In genomic region chr13:41603921-41604466, GRCm38 (mm10) we compare ENCODE assay signal across 19 mouse cellular contexts. TPM values are rescaled to one million over a fixed set of nuclear protein-coding genes. Genes with fewer than 3 reads are reported as not detected.
DNase-seq lines count a peak whose midpoint lies in the region; ATAC-seq lines count a peak whose summit lies in the region.
"Had no signal": no experiment of that assay in that cellular context is flagged by ENCODE, and none has a peak within 500 bp of the region (broad histone marks: within the 10 kb centered on the region; RNA-seq: fewer than 3 reads in every experiment).

No protein-coding gene starts in this region.

- no peaks in the 10 kb centered on the region for H3K27me3 ChIP-seq in megakaryocyte, embryonic 14.5 days (replicated peaks)
- H3K27me3 ChIP-seq: embryonic facial prominence, embryonic 13.5 days; forebrain, embryonic 12.5 days; hindbrain, embryonic 12.5 days; limb, embryonic 15.5 days; Patski had no signal

- DNase-seq in heart, adult 11 months, result peak; percentile 91
- DNase-seq in heart, postnatal 10 days, result no peak
- peak; percentile 36 for DNase-seq in fat pad, adult 2 months (ENCODE audit: extremely low read depth, low read depth, low spot score)
- DNase-seq in adrenal gland, adult 18-20 months (ENCODE audit: low spot score in 2 of 2), result no peak
- no peak for DNase-seq in lung, postnatal 36 days
- DNase-seq: adrenal gland, postnatal 10 days; cerebellum, adult 18-20 months; gastrocnemius, postnatal 14 days; kidney, adult 18-20 months; kidney, postnatal 10 days; lung, postnatal 14 days had no signal

- H3K4me3 ChIP-seq in megakaryocyte, embryonic 14.5 days (replicated peaks), result peak overlapping the region; percentile 59

- no peak for ATAC-seq in megakaryocyte, adult 5-6 weeks (ENCODE audit: poor library complexity, severe bottlenecking)
- ATAC-seq: Patski had no signal

- H3K9me3 ChIP-seq in megakaryocyte, embryonic 14.5 days, result no peaks in the 10 kb centered on the region
- H3K9me3 ChIP-seq: embryonic facial prominence, embryonic 13.5 days; forebrain, embryonic 12.5 days; hindbrain, embryonic 12.5 days; limb, embryonic 15.5 days; midbrain, embryonic 10.5 days had no signal

- peaks cover 3% of the 10 kb centered on the region for H3K36me3 ChIP-seq in megakaryocyte, embryonic 14.5 days (replicated peaks; ENCODE audit: low read length)
- H3K36me3 ChIP-seq: embryonic facial prominence, embryonic 13.5 days; forebrain, embryonic 12.5 days; hindbrain, embryonic 12.5 days; limb, embryonic 15.5 days; midbrain, embryonic 10.5 days had no signal

- H3K4me1 ChIP-seq in megakaryocyte, embryonic 14.5 days, result peaks cover 66% of the 10 kb centered on the region

- intact Hi-C loops in heart, postnatal 10 days (cut with DNase I), result no loop called here

RNA-seq across cellular contexts. Expression of gene Tmem170b, which starts 1.7 kb away (rescaled TPM):
- total RNA-seq in heart, postnatal 10 days (2021), result 10 to 100 TPM; 18.6 to 18.8 TPM
- polyA plus RNA-seq in megakaryocyte, embryonic 14.5 days (2012; ENCODE audit: insufficient read depth, low replicate concordance), result 3.1 and 9.2 TPM in 2 replicates
- 34.9 and 41.4 TPM in 2 replicates for total RNA-seq in megakaryocyte, adult 5-6 weeks (2015)
- total RNA-seq in megakaryocyte, adult 5-6 weeks (2017), result 26.7 and 31.3 TPM in 2 replicates
- total RNA-seq in adrenal gland, adult 18-20 months (2021), result 10 to 100 TPM; 23.3 to 26.4 TPM

Comparison
In these comparisons a context has a peak if more than half of its experiments do, and no peak if none do; other contexts are left out.
1. DNase-seq: peak in heart, adult 11 months (single experiment) and fat pad, adult 2 months (single experiment); none in heart, postnatal 10 days (0 of 2), adrenal gland, adult 18-20 months (0 of 2) and lung, postnatal 36 days (single experiment).